Mouse (Mus musculus): ENCODE measurements around the gene Alox12e.
"Not testable (repeated sequence)": the region's sequence is repeated elsewhere in the genome, so short reads cannot be mapped to it uniquely, and the experiment has no call there.

Gene Alox12e

GRCm38 (mm10) chr11:70322528-70322927, at the start of gene Alox12e:
Alox12e (minus strand) TSS chr11:70322628.
- DNase-seq (ENCODE audit: low spot score in 2 of 2) = no peak

- DNase-seq (ENCODE audit: low spot score in 2 of 2) = not testable (repeated sequence)
These were observed 46.2 kb upstream of the Alox12e start for GRCm38 (mm10) chr11:70368626-70369025.

GRCm38 (mm10) chr11:70367701-70368100, 45.3 kb upstream of the Alox12e start:
- not testable (repeated sequence) for DNase-seq (ENCODE audit: low spot score in 2 of 2)

GRCm38 (mm10) chr11:70351868-70352267, 29.4 kb upstream of the Alox12e start, which contains the start of gene Alox15:
Alox15 (minus strand) TSS chr11:70352031.
- no peak for DNase-seq (ENCODE audit: low spot score in 2 of 2)

GRCm38 (mm10) chr11:70348630-70349029, 26.2 kb upstream of the Alox12e start:
- DNase-seq (ENCODE audit: low spot score in 2 of 2) = no peak

GRCm38 (mm10) chr11:70347861-70348260, 25.4 kb upstream of the Alox12e start:
- no peak for DNase-seq (ENCODE audit: low spot score in 2 of 2)

- DNase-seq (ENCODE audit: low spot score in 2 of 2) = no peak
These were observed 23.1 kb upstream of the Alox12e start for GRCm38 (mm10) chr11:70345546-70345945.

GRCm38 (mm10) chr11:70345061-70345460, 22.6 kb upstream of the Alox12e start:
- no peak for DNase-seq (ENCODE audit: low spot score in 2 of 2)

- no peak for DNase-seq (ENCODE audit: low spot score in 2 of 2)
These were observed 17.1 kb upstream of the Alox12e start for GRCm38 (mm10) chr11:70339481-70339880.

GRCm38 (mm10) chr11:70334477-70334876, 12.0 kb upstream of the Alox12e start:
- peak; percentile 42 to 59 for DNase-seq (ENCODE audit: low spot score in 2 of 2)

- DNase-seq (ENCODE audit: low spot score in 2 of 2) = no peak
These were observed 2.3 kb upstream of the Alox12e start for GRCm38 (mm10) chr11:70324726-70325125.

- DNase-seq (ENCODE audit: low spot score in 2 of 2) = peak in 1 of 2 experiments; percentile 9
These were observed 764 bp downstream of the Alox12e start for GRCm38 (mm10) chr11:70321664-70322063.

- DNase-seq (ENCODE audit: low spot score in 2 of 2) = no peak
These were observed 2.8 kb downstream of the Alox12e start for GRCm38 (mm10) chr11:70319614-70320013.

GRCm38 (mm10) chr11:70313833-70314232, 8.6 kb downstream of the Alox12e start:
- no peak for DNase-seq (ENCODE audit: low spot score in 2 of 2)

- peak in 1 of 2 experiments; percentile 20 for DNase-seq (ENCODE audit: low spot score in 2 of 2)
These were observed 13.1 kb downstream of the Alox12e start for GRCm38 (mm10) chr11:70309341-70309740.

GRCm38 (mm10) chr11:70308296-70308695, 14.1 kb downstream of the Alox12e start:
- DNase-seq (ENCODE audit: low spot score in 2 of 2) = no peak

- DNase-seq (ENCODE audit: low spot score in 2 of 2) = no peak
These were observed 16.3 kb downstream of the Alox12e start for GRCm38 (mm10) chr11:70306159-70306558.

GRCm38 (mm10) chr11:70302293-70302692, 20.1 kb downstream of the Alox12e start:
- DNase-seq (ENCODE audit: low spot score in 2 of 2) = no peak

GRCm38 (mm10) chr11:70297836-70298454, 24.5 kb downstream of the Alox12e start:
- DNase-seq (ENCODE audit: low spot score in 2 of 2) = no peak

GRCm38 (mm10) chr11:70297405-70297804, 25.0 kb downstream of the Alox12e start:
- DNase-seq (ENCODE audit: low spot score in 2 of 2) = no peak

- DNase-seq (ENCODE audit: low spot score in 2 of 2) = no peak
These were observed 28.5 kb downstream of the Alox12e start for GRCm38 (mm10) chr11:70293881-70294280.

GRCm38 (mm10) chr11:70291235-70291634, 31.2 kb downstream of the Alox12e start:
- DNase-seq (ENCODE audit: low spot score in 2 of 2) = no peak

GRCm38 (mm10) chr11:70289236-70289635, 33.2 kb downstream of the Alox12e start:
- DNase-seq (ENCODE audit: low spot score in 2 of 2) = no peak

- no peak for DNase-seq (ENCODE audit: low spot score in 2 of 2)
These were observed 34.3 kb downstream of the Alox12e start for GRCm38 (mm10) chr11:70288102-70288501.
